Comparison of ENCODE assay signal across 6 mouse cellular contexts in the genomic region with DNA sequence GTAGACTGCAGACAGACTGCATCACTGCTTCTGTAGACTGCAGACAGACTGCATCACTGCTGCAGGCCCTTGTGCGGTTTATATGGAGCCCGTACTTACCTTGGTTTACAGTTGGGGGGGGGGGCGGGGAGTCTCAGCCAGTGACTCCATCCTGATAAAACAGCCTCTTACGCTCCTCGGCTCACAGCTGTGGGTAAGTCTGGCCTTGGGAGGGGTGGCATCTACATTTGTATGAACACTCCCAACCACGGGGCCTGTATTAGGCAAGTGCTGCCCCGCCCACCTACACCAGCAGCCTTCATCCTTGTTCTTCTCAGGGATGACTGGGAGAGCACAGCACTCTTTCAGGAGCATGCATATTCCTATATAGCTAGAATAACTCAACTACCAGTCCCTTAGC. TPM values are rescaled to one million over a fixed set of nuclear protein-coding genes. Genes with fewer than 3 reads are reported as not detected.
A peak's percentile ranks its signal among the peaks of the same experiment; 100 is the strongest.
DNase-seq lines count a peak whose midpoint lies in the region; ATAC-seq and TF ChIP-seq lines count a peak whose summit lies in the region.
"Not testable (repeated sequence)": the region's sequence is repeated elsewhere in the genome, so short reads cannot be mapped to it uniquely, and the experiment has no call there.

No protein-coding gene starts in this region.

- not testable (repeated sequence) for H3K9me3 ChIP-seq in liver, embryonic 11.5 days (ENCODE audit: control insufficient read depth, low read length); midbrain, embryonic 11.5 days (ENCODE audit: control insufficient read depth, low read length); stomach, postnatal 0 days (ENCODE audit: control insufficient read depth, low read length)

- not testable (repeated sequence) for ATAC-seq in liver, embryonic 11.5 days (replicated peaks; ENCODE audit: low FRiP score); midbrain, embryonic 11.5 days (ENCODE audit: low FRiP score); stomach, postnatal 0 days (ENCODE audit: low FRiP score, low TSS enrichment)
- ATAC-seq in megakaryocyte progenitor cell, adult 5-6 weeks (replicated peaks; ENCODE audit: poor library complexity) = peak; percentile 54

- 79% methylated on average over 7 of the region's 7 CpGs for WGBS in liver, embryonic 11.5 days
- 74% methylated on average over 7 of the region's 7 CpGs for WGBS in midbrain, embryonic 11.5 days
- 71% methylated on average over 7 of the region's 7 CpGs for WGBS in stomach, postnatal 0 days

- not testable (repeated sequence) for H3K27ac ChIP-seq in liver, embryonic 11.5 days (ENCODE audit: low read depth, low read length); midbrain, embryonic 11.5 days (ENCODE audit: low read depth, low read length); stomach, postnatal 0 days (replicated peaks)

- not testable (repeated sequence) for H3K27me3 ChIP-seq in liver, embryonic 11.5 days (replicated peaks; ENCODE audit: control insufficient read depth, insufficient read depth, low read length); midbrain, embryonic 11.5 days (ENCODE audit: control insufficient read depth, insufficient read depth, low read length); stomach, postnatal 0 days (ENCODE audit: control insufficient read depth, insufficient read depth, low read length)

- TF ChIP-seq CTCF in stomach, postnatal 0 days (IDR thresholded peaks at IDR 0.05; ENCODE audit: low read depth) = not testable (repeated sequence)

- DNase-seq in ES-CJ7 (ENCODE audit: low read depth, low spot score) = peak; percentile 9
- DNase-seq in adrenal gland, adult 2 months = peak; percentile 18
- DNase-seq in liver, embryonic 11.5 days (ENCODE audit: low spot score) = peak; percentile 10
- DNase-seq in midbrain, embryonic 11.5 days (ENCODE audit: low spot score, missing footprints) = peak; percentile 14
- peak; percentile 13 for DNase-seq in stomach, postnatal 0 days (ENCODE audit: low spot score)

- H3K36me3 ChIP-seq in liver, embryonic 11.5 days (ENCODE audit: control insufficient read depth, insufficient read depth, low read length); midbrain, embryonic 11.5 days (ENCODE audit: control insufficient read depth, insufficient read depth, low read length); stomach, postnatal 0 days (ENCODE audit: control insufficient read depth, insufficient read depth, low read length): not testable (repeated sequence)

- H3K4me1 ChIP-seq in liver, embryonic 11.5 days (replicated peaks; ENCODE audit: control insufficient read depth, insufficient read depth, low read length); midbrain, embryonic 11.5 days (ENCODE audit: control insufficient read depth, insufficient read depth, low read length); stomach, postnatal 0 days (replicated peaks; ENCODE audit: control insufficient read depth, insufficient read depth): not testable (repeated sequence)

- TF ChIP-seq EP300 in stomach, postnatal 0 days (optimal IDR thresholded peaks at IDR 0.05) = not testable (repeated sequence)

- not testable (repeated sequence) for H3K4me2 ChIP-seq in liver, embryonic 11.5 days; midbrain, embryonic 11.5 days; stomach, postnatal 0 days (replicated peaks; ENCODE audit: low read depth)

- not testable (repeated sequence) for H3K9ac ChIP-seq in liver, embryonic 11.5 days (ENCODE audit: low read depth, low read length); midbrain, embryonic 11.5 days (ENCODE audit: low read length); stomach, postnatal 0 days (ENCODE audit: low read length)

- not testable (repeated sequence) for H3K4me3 ChIP-seq in liver, embryonic 11.5 days (ENCODE audit: low read depth, low read length); midbrain, embryonic 11.5 days (ENCODE audit: low read depth, low read length); stomach, postnatal 0 days (ENCODE audit: low read depth, low read length)

RNA-seq across cellular contexts. Expression of a gene that starts 41.6 kb away (rescaled TPM):
- 10 to 100 TPM; 42.2 to 43.2 TPM for total RNA-seq in adrenal gland, adult 2 months (2021)
- polyA plus RNA-seq in adrenal gland, adult 2 months (2012; rRNA removed) = 169 and 206 TPM in 2 replicates
- 31.7 and 34.5 TPM in 2 replicates for polyA plus RNA-seq in liver, embryonic 11.5 days (2014; fragmentation: Nextera tagmentation; extraction: Ambion mirVana)
- total RNA-seq in megakaryocyte progenitor cell, adult 5-6 weeks (2015) = 33.0 and 46.8 TPM in 2 replicates
- total RNA-seq in megakaryocyte progenitor cell, adult 5-6 weeks (2017) = 31.1 and 37.6 TPM in 2 replicates
- 59.1 and 63.5 TPM in 2 replicates for polyA plus RNA-seq in midbrain, embryonic 11.5 days (2014; fragmentation: Nextera tagmentation; extraction: Ambion mirVana)
- polyA plus RNA-seq in stomach, postnatal 0 days (2015; fragmentation: Nextera tagmentation; extraction: Ambion mirVana) = 32.6 and 38.5 TPM in 2 replicates
